Mouse (Mus musculus) NIH3T3 (cell line): ENCODE results near the gene Lrrfip1.

Experiments
- DNase-seq: peaks from one replicate; pipeline ENCODE4 v3.0.0-alpha.2; 2012; ENCODE audit warnings: low read depth

Lrrfip1 gene

DNA sequence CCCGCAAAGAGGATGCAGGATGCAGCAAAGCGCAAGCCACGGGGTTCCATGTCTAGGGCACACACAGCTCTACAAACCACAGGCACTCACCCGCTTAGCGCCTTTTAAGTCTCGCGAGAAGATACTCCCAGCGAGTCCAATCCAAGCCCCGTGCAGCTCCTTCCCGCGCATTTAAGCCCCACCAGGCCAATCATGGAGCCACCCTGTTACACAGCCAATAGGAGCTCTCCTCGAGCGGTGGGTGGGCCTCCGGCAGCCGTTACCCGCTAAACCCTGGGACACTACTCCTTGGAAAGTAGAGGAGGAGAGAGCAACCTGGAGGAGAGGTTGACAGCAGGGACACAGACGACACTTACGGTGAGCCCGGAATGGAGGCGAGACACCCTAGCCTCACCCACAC lies 146.3 kb downstream of the Lrrfip1 start, which contains the start of gene Rbm44:
Gene Rbm44 (plus strand): TSS at position 277 of the 400 bp plus-strand sequence.
- no peak for DNase-seq

DNA sequence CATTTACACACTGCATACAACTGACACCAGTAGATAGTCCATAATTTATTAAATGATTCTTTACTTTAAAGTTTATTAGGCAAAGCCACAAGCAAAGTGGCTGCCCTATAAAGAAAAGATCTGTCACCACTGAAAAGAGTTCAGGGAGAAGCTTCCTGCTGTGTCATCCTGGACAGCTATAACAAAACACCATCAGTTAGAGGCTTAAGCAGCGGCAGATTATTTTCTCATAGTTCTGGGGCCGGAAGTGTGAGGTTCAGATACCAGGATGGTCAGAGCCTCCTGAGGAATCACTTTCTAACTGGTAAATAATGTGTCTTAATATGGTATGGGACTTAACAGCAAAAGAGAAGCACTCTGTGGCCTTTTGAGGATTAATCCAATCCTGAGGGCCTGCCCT lies 153.0 kb downstream of the Lrrfip1 start:
- DNase-seq = no peak

DNA sequence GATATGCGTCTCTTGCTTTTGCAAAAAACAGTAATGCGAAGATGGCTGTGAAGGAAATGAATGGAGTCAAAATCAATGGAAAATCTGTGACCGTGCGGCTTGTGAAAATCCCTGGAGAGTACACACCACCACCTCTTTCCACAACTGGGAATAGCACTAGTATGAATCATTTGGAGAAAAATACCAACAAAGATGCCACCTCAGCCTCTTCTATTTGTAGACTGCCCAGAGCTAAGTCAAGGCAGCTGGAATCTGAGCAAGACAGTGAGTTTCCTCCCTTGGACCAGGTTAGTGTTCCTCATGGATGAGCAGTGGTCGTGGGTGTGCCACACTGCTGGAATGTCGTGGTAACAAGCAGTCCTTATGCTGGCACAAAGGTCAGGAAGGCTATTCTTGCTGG lies 168.3 kb downstream of the Lrrfip1 start:
- no peak for DNase-seq

DNA sequence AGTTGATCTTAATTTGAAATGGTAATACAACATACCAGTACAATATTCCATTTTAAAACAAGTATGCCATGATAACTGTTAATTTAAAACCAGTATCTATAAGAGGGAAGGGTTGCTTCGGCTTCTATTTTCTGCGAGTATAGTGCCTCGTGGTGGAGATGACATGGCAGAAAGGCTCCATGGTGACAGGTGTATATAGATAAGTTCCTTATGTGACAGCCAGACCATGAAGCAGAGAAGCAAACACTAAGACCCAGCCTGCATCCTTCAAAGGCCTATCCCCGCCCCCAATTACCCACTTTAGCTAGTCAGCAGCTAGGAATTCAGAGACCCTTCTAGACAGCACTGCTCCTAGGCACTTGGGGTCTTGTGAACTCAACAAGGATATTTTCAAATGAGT lies 170.6 kb downstream of the Lrrfip1 start:
- no peak for DNase-seq

DNA sequence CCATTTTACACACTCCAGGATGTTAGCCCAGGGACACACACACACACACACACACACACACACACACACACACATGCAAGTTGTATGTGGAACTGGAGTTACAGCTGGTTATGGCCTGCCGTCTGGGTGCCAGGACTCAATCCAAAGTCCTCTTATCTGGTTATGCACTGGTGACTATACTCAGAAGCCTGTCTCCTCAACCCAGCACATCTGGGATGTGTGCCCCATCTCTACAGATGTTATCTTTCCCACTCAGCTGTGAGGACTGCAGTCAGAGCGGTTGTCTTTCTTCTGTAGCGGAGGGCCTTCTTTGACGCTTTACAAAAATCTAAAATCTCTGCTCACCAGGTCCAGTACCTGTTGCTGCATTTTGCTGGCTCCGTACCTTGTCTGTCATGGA lies 176.3 kb downstream of the Lrrfip1 start:
- DNase-seq = no peak

DNA sequence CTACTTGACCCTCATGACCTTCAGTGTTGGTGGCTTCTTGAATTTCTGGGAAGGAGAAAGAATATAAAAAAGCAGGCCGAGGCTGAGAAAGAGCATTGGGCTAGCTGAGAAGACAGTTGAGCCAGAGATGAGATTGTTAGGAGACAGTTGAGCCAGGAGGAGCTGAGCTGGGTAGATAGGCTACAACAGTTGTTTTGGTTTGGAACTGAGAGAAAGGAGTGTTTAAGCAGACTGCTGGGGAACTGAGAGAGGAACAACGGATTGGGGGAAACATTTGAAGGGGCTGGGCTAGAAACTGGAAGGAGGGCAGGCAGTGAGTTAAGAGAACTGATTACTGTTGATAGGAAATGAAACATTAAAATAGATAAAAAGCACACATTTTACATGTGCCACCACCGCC lies 177.5 kb downstream of the Lrrfip1 start:
- no peak for DNase-seq

DNA sequence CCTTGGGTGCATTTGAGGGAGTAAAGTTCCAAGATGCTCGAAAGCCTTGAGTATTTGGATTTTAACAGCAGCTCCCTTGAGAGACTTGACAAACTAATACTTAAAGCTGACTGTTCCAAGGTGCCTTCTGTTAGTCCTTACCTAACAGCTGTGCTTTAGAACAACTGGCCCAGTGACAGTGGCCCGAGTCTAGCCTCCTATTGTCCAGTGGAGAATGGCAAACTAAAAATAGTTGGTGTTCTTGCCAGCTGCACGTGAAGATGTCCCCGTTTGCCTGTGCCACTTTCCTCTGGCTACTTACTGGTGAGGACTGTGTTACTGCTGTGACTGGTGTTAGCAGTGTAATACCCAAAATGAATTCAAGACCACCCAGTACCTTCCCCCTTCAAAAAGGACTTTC lies 178.3 kb downstream of the Lrrfip1 start:
- no peak for DNase-seq
